Mouse (Mus musculus) neural tube, embryonic 13.5 days (tissue): ENCODE results near the gene Gm10401. TPM values are rescaled to one million over a fixed set of nuclear protein-coding genes. Genes with fewer than 3 reads are reported as not detected.
"Not testable (repeated sequence)": the region's sequence is repeated elsewhere in the genome, so short reads cannot be mapped to it uniquely, and the experiment has no call there.

Experiments used
- ATAC-seq: fragments of 200-750 bp; cut with Nextera tagmentation; 2 replicates; pipeline ENCODE4 v1.8.0; 2017; ENCODE audit warnings: low read depth, mild to moderate bottlenecking, moderate TSS enrichment, moderate library complexity
- H3K27ac ChIP-seq: fragments of 300-500 bp; sonication (generic); replicated peaks from 2 replicates; pipeline ENCODE4 v1.5.1; 2015; ENCODE audit warnings: moderate library complexity, mild to moderate bottlenecking, inconsistent platforms
- H3K27me3 ChIP-seq: fragments of 300-500 bp; sonication (generic); 2 replicates; pipeline ENCODE4 v1.6.1; 2015; ENCODE audit warnings: mild to moderate bottlenecking, inconsistent platforms
- H3K36me3 ChIP-seq: fragments of 300-500 bp; sonication (generic); 2 replicates; pipeline ENCODE4 v1.6.1; 2015; ENCODE audit warnings: mild to moderate bottlenecking, inconsistent platforms
- H3K4me1 ChIP-seq: fragments of 300-500 bp; sonication (generic); replicated peaks from 2 replicates; pipeline ENCODE4 v1.6.1; 2015; ENCODE audit warnings: inconsistent platforms
- H3K4me2 ChIP-seq: fragments of 300-500 bp; sonication (generic); 2 replicates; pipeline ENCODE4 v1.6.1; 2015; ENCODE audit warnings: inconsistent platforms, mild to moderate bottlenecking, moderate library complexity
- H3K4me3 ChIP-seq: fragments of 300-500 bp; sonication (generic); 2 replicates; pipeline ENCODE4 v1.5.1; 2015; ENCODE audit warnings: mild to moderate bottlenecking, inconsistent platforms
- H3K9ac ChIP-seq: fragments of 300-500 bp; sonication (generic); 2 replicates; pipeline ENCODE4 v1.6.1; 2015; ENCODE audit warnings: moderate library complexity, mild to moderate bottlenecking, inconsistent platforms
- H3K9me3 ChIP-seq: fragments of 300-500 bp; sonication (generic); 2 replicates; pipeline ENCODE4 v1.6.1; 2016; ENCODE audit warnings: inconsistent platforms
- WGBS: fragments of 180-500 bp; shearing (Covaris S2); methylation state at CpG from one replicate; pipeline ENCODE4 v1.1.7; 2015; 5-methylcytosine and 5-hydroxymethylcytosine counted together
- polyA plus RNA-seq: library from polyadenylated mRNA; unstranded; fragments of >200 nt; fragmentation: Nextera tagmentation; extraction: Ambion mirVana; gene quantifications from 2 replicates; pipeline ENCODE4 v1.2.1, GENCODE M21; 2015

Gene Gm10401
- polyA plus RNA-seq, 1 experiment from 2014 or later = 32.8 TPM

DNA sequence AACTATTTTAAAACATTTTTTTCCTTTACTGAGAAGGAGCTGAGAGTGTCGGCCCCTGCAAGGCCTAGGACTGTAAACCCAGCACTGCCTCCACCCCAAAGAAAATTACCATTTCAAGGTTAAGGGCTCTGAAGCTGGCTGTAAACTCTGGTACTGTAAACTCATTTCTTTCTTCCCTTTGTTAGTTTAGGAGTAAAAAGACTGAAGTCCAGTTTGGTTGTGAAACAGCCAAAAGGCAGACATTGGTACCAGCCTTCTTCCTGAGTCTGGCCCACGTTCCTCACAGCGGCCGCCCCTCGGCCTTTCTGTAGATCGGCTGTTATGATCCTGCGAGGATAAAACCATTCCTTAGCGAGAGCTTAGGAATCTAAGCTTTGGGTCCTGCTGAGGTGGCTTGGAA is 16.4 kb upstream of the Gm10401 start:
- no peaks in the 10 kb centered on the region for H3K9me3 ChIP-seq

DNA sequence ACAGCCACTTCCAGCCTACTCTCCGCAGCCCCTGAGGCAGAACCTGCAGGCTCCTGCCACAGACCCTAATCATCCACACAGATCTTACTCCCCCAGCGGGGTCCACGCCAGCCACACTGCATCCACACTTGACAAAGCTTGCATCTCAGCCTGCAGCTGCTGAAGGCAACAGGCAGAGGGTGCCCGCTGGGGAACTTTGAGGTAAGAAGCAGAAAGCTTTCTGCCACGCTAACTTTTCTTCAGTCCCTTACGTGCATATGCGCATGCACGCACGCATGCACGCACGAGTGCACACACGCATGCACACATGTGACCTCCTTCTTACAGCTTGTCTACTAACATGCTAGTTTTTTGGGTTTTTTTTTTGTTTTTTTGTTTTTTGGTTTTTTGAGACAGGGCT is 15.1 kb upstream of the Gm10401 start:
- Histone ChIP-seq H3K9ac (no peak overlapping the region), H3K4me3 (no peak overlapping the region), H3K27me3 (no peaks in the 10 kb centered on the region), H3K4me2 (no peak overlapping the region), H3K4me1 (peaks cover 17% of the 10 kb centered on the region), H3K9me3 (no peaks in the 10 kb centered on the region), H3K27ac (no peak overlapping the region), H3K36me3 (peaks cover 55% of the 10 kb centered on the region)
- 95% methylated on average over 12 of the region's 12 CpGs for WGBS
- no peak for ATAC-seq

More for the DNA sequence above, 16.4 kb upstream of the Gm10401 start:
- Histone ChIP-seq H3K4me2 (no peak overlapping the region), H3K36me3 (peaks cover 55% of the 10 kb centered on the region), H3K27me3 (no peaks in the 10 kb centered on the region), H3K4me1 (peaks cover 30% of the 10 kb centered on the region), H3K27ac (no peak overlapping the region), H3K9ac (no peak overlapping the region), H3K4me3 (no peak overlapping the region)
- WGBS = 94% methylated on average over 8 of the region's 8 CpGs
- no peak for ATAC-seq

DNA sequence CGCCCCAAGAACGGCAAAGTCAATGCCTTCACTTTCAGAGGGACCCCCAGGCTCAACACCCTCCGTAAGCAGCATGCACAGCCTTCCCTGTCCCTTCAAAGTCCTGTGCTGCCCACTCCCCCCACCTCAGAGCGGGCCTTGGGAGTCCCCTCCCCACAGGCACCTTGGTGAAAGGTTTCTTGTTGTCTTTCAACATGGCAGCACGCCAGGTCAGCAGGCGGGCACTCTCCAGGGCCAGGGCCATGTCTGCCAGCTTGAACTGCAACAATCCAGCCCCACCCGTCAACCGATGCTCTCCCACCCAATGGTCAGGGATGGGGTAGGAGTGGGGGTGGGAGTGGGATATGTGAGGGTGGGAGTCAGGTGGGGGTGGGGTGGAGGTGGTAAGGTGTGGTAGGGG is 13.1 kb upstream of the Gm10401 start:
- no peak for ATAC-seq
- Histone ChIP-seq H3K9me3 (no peaks in the 10 kb centered on the region), H3K36me3 (peaks cover 40% of the 10 kb centered on the region), H3K27ac (no peak overlapping the region), H3K27me3 (no peaks in the 10 kb centered on the region), H3K4me3 (no peak overlapping the region), H3K9ac (no peak overlapping the region), H3K4me1 (peaks cover 12% of the 10 kb centered on the region; the same call in 1 of the 2 replicates), H3K4me2 (no peak overlapping the region)
- whole genome bisulfite sequencing = 83% methylated on average over 8 of the region's 8 CpGs

DNA sequence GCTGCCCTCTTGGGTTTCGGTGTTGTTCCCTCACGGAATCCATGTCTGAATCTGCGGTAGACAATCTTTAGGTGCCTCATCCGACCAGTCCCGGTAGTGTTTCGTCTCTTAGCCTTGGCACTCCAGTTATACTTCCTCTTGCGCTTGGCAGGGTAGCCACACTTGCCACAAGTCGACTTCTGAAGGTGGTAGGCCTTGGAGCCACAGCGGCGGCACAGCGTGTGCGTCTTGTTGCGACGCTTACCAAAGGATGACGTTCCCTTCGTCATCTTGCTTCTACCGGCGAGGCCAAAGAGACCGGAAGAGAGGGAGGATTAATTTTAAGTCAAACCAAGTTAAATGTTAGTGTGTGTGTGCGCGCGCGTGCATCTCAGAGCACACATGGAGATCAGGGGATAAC is 5.2 kb upstream of the Gm10401 start:
- H3K27me3 ChIP-seq, H3K27ac ChIP-seq, H3K4me1 ChIP-seq, H3K9me3 ChIP-seq, H3K4me3 ChIP-seq, H3K9ac ChIP-seq, ATAC-seq, H3K4me2 ChIP-seq: not testable (repeated sequence)
- 93% methylated on average over 23 of the region's 23 CpGs for WGBS
- H3K36me3 ChIP-seq = peaks cover 42% of the 10 kb centered on the region

DNA sequence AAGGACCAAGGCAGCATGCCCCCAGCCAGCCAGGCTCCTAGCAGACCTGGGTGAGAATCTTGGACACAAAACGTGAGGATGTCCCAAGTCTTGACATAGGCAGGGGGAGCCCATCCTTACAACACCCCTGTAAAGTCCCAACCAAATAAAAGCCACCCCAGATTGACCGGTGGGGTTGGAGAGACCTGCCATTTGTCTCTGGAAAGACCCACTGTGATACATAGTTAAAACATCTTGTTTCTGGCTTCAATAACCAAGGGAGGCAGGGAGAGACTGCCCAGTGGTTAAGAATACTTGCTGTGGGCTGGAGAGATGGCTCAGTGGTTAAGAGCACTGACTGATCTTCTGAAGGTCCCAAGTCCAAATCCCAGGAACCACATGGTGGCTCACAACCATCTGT is 4.1 kb upstream of the Gm10401 start:
- WGBS = 77% methylated on average over 2 of the region's 2 CpGs
- no peak for ATAC-seq

DNA sequence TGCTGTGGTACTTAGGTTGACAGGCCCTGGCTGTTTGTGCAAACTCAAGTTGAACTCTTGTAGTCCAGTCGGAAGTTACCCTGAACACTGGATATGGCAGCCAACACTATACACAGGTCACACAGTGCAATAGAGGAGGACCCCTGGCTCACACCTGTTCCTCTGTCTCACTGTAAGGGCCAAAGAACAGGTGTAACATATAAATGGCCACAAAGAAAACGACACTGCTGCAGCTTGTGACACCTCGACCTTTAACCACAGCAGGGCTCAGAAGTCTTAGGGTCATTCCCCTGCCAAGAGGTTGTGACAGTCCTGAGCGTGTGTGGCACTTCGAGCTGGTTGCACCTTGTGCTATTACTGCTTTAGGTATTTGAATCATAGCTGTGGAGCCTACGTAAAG is 2.4 kb upstream of the Gm10401 start:
- Histone ChIP-seq H3K27me3 (no peaks in the 10 kb centered on the region), H3K4me2 (no peak overlapping the region), H3K27ac (no peak overlapping the region), H3K4me3 (no peak overlapping the region), H3K36me3 (peaks cover 70% of the 10 kb centered on the region), H3K9me3 (no peaks in the 10 kb centered on the region), H3K9ac (no peak overlapping the region), H3K4me1 (no peaks in the 10 kb centered on the region)
- no peak for ATAC-seq
- WGBS = 84% methylated on average over 6 of the region's 6 CpGs

More for the DNA sequence above, 4.1 kb upstream of the Gm10401 start:
- Histone ChIP-seq H3K27ac (no peak overlapping the region), H3K4me2 (no peak overlapping the region), H3K9me3 (no peaks in the 10 kb centered on the region), H3K4me3 (no peak overlapping the region), H3K4me1 (no peaks in the 10 kb centered on the region), H3K27me3 (no peaks in the 10 kb centered on the region), H3K9ac (no peak overlapping the region), H3K36me3 (peaks cover 52% of the 10 kb centered on the region)

DNA sequence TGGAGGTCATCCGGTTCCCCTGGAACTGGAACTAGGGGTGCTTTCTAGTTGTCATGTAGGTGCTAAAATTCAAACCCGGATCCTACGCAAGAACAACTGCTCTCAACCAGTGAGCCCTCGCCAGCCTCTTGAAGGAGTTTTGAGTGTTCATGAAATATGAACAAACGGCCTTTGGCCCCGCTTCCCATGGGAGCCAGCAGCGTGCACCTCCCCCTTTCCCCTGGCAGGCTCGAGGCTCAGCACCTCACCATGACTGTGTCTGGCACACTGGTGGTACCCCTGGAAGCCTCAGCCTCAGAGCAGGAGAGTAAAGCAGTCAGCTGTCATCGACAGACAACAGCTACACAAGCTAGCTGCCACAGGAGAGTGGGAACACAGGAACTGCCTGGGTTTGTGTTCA is 1.9 kb upstream of the Gm10401 start:
- Histone ChIP-seq H3K4me3 (no peak overlapping the region), H3K9ac (no peak overlapping the region), H3K9me3 (no peaks in the 10 kb centered on the region), H3K36me3 (peaks cover 75% of the 10 kb centered on the region), H3K4me1 (no peaks in the 10 kb centered on the region), H3K4me2 (no peak overlapping the region), H3K27ac (no peak overlapping the region), H3K27me3 (no peaks in the 10 kb centered on the region)
- WGBS = 86% methylated on average over 9 of the region's 9 CpGs
- no peak for ATAC-seq

DNA sequence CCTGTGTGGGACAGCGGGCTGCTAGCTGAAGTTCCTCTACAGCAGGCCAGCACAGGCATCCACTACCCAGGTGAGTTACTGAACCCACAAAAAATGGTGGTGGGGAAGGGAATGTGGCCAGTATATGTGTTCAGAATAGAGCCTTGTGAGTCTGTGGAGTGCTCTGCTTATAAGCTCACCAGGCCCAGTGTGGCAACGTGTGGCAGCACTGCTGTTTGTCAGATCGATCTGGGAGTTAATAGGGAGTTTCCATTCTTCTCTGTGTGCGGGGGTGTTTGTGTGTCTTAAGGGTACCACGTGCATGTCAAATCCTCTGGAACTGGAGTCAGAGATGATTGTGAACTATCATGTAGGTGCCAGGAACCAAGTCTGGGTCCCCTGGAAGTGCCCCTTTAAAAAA is 1.4 kb upstream of the Gm10401 start:
- Histone ChIP-seq H3K9ac (no peak overlapping the region), H3K9me3 (no peaks in the 10 kb centered on the region), H3K27me3 (no peaks in the 10 kb centered on the region), H3K36me3 (peaks cover 79% of the 10 kb centered on the region), H3K4me1 (no peaks in the 10 kb centered on the region), H3K27ac (no peak overlapping the region), H3K4me3 (no peak overlapping the region), H3K4me2 (no peak overlapping the region)
- 88% methylated on average over 5 of the region's 5 CpGs for WGBS
- no peak for ATAC-seq

DNA sequence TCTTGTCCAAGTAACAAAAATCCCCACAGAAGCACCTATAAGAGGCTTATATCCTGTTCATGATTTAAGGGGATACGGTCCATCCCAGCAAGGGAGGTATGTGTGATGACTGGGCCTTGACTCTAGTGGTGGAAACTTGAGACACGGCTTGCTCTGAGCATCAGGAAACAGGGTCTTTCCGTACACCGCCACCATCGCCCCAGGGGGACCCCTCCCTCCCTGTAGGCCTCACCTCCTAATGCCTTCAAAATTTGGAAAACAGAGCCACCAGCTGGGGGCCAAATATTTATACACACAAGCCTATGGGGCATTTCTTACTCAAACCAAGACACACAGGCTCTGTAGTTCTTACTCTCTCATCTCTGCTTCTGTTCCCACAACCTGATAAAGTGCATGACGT is 6.3 kb downstream of the Gm10401 start:
- no peak for ATAC-seq

DNA sequence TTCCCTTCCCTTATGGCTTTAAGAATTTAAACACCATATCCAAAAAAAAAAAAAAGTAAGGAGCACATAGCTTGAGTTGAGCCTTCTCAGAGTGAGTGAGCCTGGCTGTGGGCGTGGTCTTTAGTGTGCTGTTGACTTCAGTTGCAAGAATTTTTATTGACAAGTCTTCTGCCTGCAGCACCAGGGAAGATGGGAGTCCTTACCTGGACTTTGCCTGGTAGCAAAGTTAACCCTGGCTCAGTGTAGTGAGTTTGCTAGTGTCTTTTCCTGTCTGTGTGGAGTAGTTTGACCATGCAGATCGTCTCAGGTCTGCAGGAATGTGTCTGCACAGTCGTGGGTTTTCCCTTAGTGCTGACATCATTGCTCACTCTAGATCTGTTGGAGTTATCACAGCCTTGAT is 7.1 kb downstream of the Gm10401 start:
- H3K9me3 ChIP-seq = 0 out of 2 replicates have a peak, but pooled peaks cover 7% of the 10 kb centered on the region
- no peaks in the 10 kb centered on the region for H3K27me3 ChIP-seq
- peaks cover 83% of the 10 kb centered on the region for H3K36me3 ChIP-seq
- no peak overlapping the region for H3K9ac ChIP-seq
- 0 out of 2 replicates have a peak, but pooled peaks cover 6% of the 10 kb centered on the region for H3K4me1 ChIP-seq
- ATAC-seq = no peak
- no peak overlapping the region for H3K4me3 ChIP-seq
- H3K4me2 ChIP-seq = no peak overlapping the region
- 75% methylated on average over 3 of the region's 3 CpGs for WGBS
- no peak overlapping the region for H3K27ac ChIP-seq

More for the DNA sequence above, 6.3 kb downstream of the Gm10401 start:
- no peak overlapping the region for H3K9ac ChIP-seq
- no peak overlapping the region for H3K4me3 ChIP-seq
- H3K27me3 ChIP-seq = no peaks in the 10 kb centered on the region
- 85% methylated on average over 6 of the region's 6 CpGs for WGBS
- no peak overlapping the region for H3K27ac ChIP-seq
- no peak overlapping the region for H3K4me2 ChIP-seq
- H3K4me1 ChIP-seq = 0 out of 2 replicates have a peak, but pooled peaks cover 6% of the 10 kb centered on the region
- H3K36me3 ChIP-seq = peaks cover 83% of the 10 kb centered on the region
- H3K9me3 ChIP-seq = 0 out of 2 replicates have a peak, but pooled peaks cover 7% of the 10 kb centered on the region

DNA sequence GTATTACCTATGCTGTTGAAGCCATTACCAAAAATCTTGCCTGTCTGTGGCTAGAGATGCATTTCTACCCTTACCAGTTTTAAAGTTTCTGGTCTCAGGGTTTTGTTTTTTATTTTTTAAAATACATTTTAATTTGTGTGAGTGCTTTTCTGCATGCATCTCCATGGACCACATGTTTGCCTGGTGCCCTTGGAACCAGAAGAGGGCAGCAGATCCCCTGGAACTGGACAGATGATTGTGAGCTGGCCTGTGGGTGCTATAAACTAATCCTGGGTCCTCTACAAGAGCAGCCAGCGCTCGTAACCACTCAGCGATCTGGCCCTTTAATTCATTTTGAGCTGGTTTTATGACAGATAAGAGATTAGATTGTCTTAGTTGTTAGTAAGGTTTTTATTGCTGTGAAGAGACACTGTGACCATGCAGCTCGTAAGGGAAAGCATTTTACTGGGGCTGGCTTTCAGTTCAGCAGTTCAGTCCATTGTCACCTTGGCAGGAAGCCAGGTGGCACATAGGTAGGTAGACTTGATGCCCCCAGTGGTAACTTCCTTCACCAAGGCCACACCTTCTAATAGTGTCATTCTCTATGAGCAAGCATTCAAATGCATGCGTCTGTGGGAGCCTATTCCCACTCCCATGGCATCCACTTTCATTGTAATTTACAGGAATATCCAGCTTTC is 8.4 kb downstream of the Gm10401 start:
- Histone ChIP-seq H3K27me3 (no peaks in the 10 kb centered on the region), H3K9me3 (0 out of 2 replicates have a peak, but pooled peaks cover 7% of the 10 kb centered on the region), H3K27ac (no peak overlapping the region), H3K9ac (no peak overlapping the region), H3K4me1 (0 out of 2 replicates have a peak, but pooled peaks cover 6% of the 10 kb centered on the region), H3K4me2 (no peak overlapping the region), H3K4me3 (no peak overlapping the region), H3K36me3 (peaks cover 78% of the 10 kb centered on the region)
- ATAC-seq = no peak
- 92% methylated on average over 5 of the region's 5 CpGs for whole genome bisulfite sequencing

DNA sequence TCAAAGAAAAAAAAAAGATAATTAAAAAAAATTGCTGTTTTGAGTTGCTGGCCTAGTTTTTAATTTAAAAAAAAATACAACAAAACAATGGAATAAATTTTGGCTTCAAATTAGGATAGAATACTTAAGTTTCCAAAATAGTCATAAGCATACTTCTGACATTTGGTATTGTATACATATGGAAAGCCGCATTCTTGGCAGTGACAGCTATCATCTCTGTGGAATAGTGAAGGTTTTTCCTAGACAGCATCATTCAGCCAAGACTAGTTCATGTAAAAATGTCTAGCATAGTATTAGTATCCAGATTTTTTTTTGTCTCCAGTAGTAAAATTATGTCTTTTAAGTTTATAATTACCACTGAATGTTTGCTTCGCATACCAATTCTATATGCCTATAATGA is 12.4 kb downstream of the Gm10401 start:
- Histone ChIP-seq H3K27me3 (no peaks in the 10 kb centered on the region), H3K4me1 (no peaks in the 10 kb centered on the region), H3K36me3 (peaks cover 75% of the 10 kb centered on the region), H3K9ac (no peak overlapping the region), H3K4me3 (no peak overlapping the region), H3K27ac (no peak overlapping the region), H3K9me3 (0 out of 2 replicates have a peak, but pooled peaks cover 7% of the 10 kb centered on the region), H3K4me2 (no peak overlapping the region)
- ATAC-seq = no peak
- WGBS = 97% methylated on average over 2 of the region's 2 CpGs

DNA sequence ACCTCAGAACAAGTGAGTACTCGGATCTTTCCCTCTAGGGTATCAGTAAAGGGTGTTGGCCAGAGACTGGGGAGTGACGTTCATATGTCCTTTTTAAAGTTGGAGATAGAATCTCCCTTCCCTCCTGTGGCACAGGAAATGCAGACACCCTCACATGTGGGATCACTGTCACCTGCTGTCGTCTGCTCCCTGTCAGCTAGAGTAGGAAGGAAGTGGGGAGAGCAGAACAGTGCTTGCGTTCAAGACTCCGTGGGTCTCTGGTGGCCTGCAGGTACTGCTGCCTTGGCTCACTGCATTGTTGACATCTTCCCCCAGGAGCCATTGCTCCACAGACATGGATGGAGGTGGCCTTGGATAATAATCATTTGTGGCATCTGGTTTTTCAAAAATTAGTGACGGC is 14.6 kb downstream of the Gm10401 start:
- Histone ChIP-seq H3K36me3 (peaks cover 53% of the 10 kb centered on the region), H3K4me2 (no peak overlapping the region), H3K4me3 (no peak overlapping the region), H3K27ac (no peak overlapping the region), H3K9ac (no peak overlapping the region), H3K27me3 (no peaks in the 10 kb centered on the region), H3K4me1 (no peaks in the 10 kb centered on the region), H3K9me3 (no peaks in the 10 kb centered on the region)
- WGBS = 94% methylated on average over 6 of the region's 6 CpGs
- no peak for ATAC-seq
